Mouse (Mus musculus) brain, embryonic 14.5 days (tissue): Measurements from ENCODE around the gene Gcnt1.

ENCODE experiments used
- CTCF ChIP-seq: fragments of 200-500 bp; IDR thresholded peaks from 2 replicates; pipeline ENCODE4 v1.5.1; 2012; ENCODE audit warnings: inconsistent platforms, mild to moderate bottlenecking, moderate library complexity, borderline replicate concordance; ENCODE audit not compliant: insufficient read depth, insufficient read length; ENCODE audit errors: extremely low read depth
- POLR2A ChIP-seq: fragments of 200-500 bp; IDR thresholded peaks from 2 replicates; pipeline ENCODE4 v1.6.1; 2012; ENCODE audit warnings: mild to moderate bottlenecking, inconsistent platforms, borderline replicate concordance; ENCODE audit not compliant: poor library complexity, insufficient read depth, insufficient read length, severe bottlenecking; ENCODE audit errors: extremely low read depth

DNA sequence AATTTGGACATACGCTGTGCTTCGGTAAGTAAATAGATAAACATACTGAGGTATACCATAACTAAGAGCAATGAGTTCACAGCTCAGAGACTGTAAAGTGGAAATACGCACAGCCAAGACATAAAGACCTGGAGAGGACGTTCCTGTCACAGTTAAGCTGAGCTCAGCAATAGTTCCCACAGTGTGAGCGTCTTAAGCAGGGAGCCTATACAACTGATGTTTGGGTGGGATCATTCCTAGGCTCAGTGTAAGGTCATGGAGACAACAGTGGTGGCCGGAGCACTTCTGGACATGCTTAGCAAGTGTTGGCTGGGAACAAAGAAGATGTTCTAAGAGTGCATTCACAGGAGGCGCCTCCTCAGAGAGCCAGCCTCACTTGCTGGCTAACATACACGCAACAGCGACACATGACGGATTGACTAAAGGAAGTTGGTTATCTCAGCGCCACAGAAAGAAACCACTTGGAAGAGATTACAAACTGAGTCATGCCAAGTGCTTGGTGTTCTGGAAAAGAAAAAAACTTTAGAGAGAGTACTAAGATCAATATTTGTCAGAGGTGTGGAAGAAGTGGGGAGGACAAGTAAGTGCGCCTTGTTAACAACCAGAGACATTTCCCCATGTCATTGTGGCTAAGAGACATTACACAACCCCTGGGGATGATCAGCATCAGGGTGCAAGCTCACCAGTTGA, 37.9 kb downstream of the Gcnt1 start:
- TF ChIP-seq POLR2A (no peak), CTCF (no peak)
